Mouse (Mus musculus) CH12.LX (cell line): ENCODE measurements around the gene Gm11146. TPM values are rescaled to one million over a fixed set of nuclear protein-coding genes. Genes with fewer than 3 reads are reported as not detected.

ENCODE experiments used
- DNase-seq: peaks from one replicate; pipeline ENCODE4 v3.0.0-alpha.2; 2013; ENCODE audit errors: extremely low read depth
- H3K27ac ChIP-seq: 2 replicates; pipeline ENCODE4 v1.5.1; 2012; ENCODE audit warnings: low read depth, mild to moderate bottlenecking, control low read depth, moderate library complexity; ENCODE audit not compliant: insufficient read depth
- H3K27me3 ChIP-seq: replicated peaks from 2 replicates; pipeline ENCODE3; 2012; ENCODE audit warnings: inconsistent platforms
- H3K36me3 ChIP-seq, 2 experiments: replicated peaks in 1 of 2; 2 replicates each; pipeline versions ENCODE3 to v1.6.1; 2012; ENCODE audit warnings: inconsistent platforms in 1 of 2, low read length in 1 of 2, mild to moderate bottlenecking in 1 of 2, mixed read lengths in 1 of 2, moderate library complexity in 1 of 2; ENCODE audit not compliant: control insufficient read depth in 1 of 2, insufficient read depth in 1 of 2
- H3K4me1 ChIP-seq, 2 experiments: 2 replicates each; pipeline ENCODE4 v1.6.1; 2012; ENCODE audit warnings: inconsistent platforms in 1 of 2, moderate library complexity in 1 of 2; ENCODE audit not compliant: insufficient read depth in 2 of 2, control insufficient read depth in 1 of 2
- H3K4me2 ChIP-seq: 2 replicates; pipeline ENCODE4 v1.6.1; 2012; ENCODE audit warnings: low read depth, mild to moderate bottlenecking, control low read depth; ENCODE audit not compliant: poor library complexity, insufficient read depth, severe bottlenecking
- H3K4me3 ChIP-seq, 3 experiments: fragments of 150-350 bp in 1 of 3; sonication (generic) in 1 of 3; replicated peaks in 1 of 3; 2 replicates each; pipeline versions ENCODE3 to v1.5.1; 2011 to 2012; ENCODE audit warnings: low read depth in 2 of 3, low read length in 2 of 3, mild to moderate bottlenecking in 2 of 3, moderate library complexity in 2 of 3, control low read depth in 1 of 3, improper control_type of control experiment in 1 of 3, inconsistent platforms in 1 of 3, mixed read lengths in 1 of 3; ENCODE audit not compliant: poor library complexity in 1 of 3
- H3K79me2 ChIP-seq: replicated peaks from 2 replicates; pipeline ENCODE4 v1.6.1; 2012; ENCODE audit warnings: mild to moderate bottlenecking, moderate library complexity; ENCODE audit not compliant: control insufficient read depth, poor library complexity, insufficient read depth, severe bottlenecking; ENCODE audit errors: extremely low read depth
- H3K9ac ChIP-seq: 2 replicates; pipeline ENCODE4 v1.6.1; 2012; ENCODE audit warnings: low read depth, mild to moderate bottlenecking, control low read depth, moderate library complexity; ENCODE audit not compliant: insufficient read depth
- H3K9me3 ChIP-seq: replicated peaks from 2 replicates; pipeline ENCODE3; 2012; ENCODE audit warnings: low read length, inconsistent platforms, mixed read lengths
- BHLHE40 ChIP-seq: IDR thresholded peaks from 2 replicates; pipeline ENCODE4 v1.6.1; 2011; ENCODE audit warnings: mild to moderate bottlenecking, low read depth, low read length, improper control_type of control experiment
- CHD1 ChIP-seq: IDR thresholded peaks from 2 replicates; pipeline ENCODE4 v1.6.1; 2012; ENCODE audit warnings: low read depth, low read length, improper control_type of control experiment, inconsistent platforms
- CHD2 ChIP-seq: IDR thresholded peaks from 2 replicates; pipeline ENCODE4 v1.6.1; 2011; ENCODE audit warnings: low read length, improper control_type of control experiment
- E2F4 ChIP-seq: IDR thresholded peaks from 2 replicates; pipeline ENCODE4 v1.6.1; 2011; ENCODE audit warnings: low read depth, low read length, improper control_type of control experiment; ENCODE audit not compliant: insufficient replicate concordance
- ETS1 ChIP-seq: conservative IDR thresholded peaks from 2 replicates; pipeline ENCODE4 v1.6.1; 2012; ENCODE audit warnings: low read depth, mild to moderate bottlenecking, inconsistent platforms, low read length, improper control_type of control experiment, moderate library complexity
- GABPA ChIP-seq: IDR thresholded peaks from 2 replicates; pipeline ENCODE4 v1.6.1; 2012; ENCODE audit warnings: low read depth, low read length, improper control_type of control experiment, inconsistent platforms; ENCODE audit not compliant: insufficient replicate concordance
- HCFC1 ChIP-seq: IDR thresholded peaks from 2 replicates; pipeline ENCODE4 v1.6.1; 2012; ENCODE audit warnings: low read depth, mild to moderate bottlenecking, inconsistent platforms, low read length, improper control_type of control experiment
- JUN ChIP-seq: IDR thresholded peaks from 2 replicates; pipeline ENCODE4 v1.6.1; 2011; ENCODE audit warnings: low read depth, mild to moderate bottlenecking, low read length, improper control_type of control experiment, moderate library complexity; ENCODE audit not compliant: insufficient read depth
- KAT2A ChIP-seq: IDR thresholded peaks from 2 replicates; pipeline ENCODE4 v1.6.1; 2012; ENCODE audit warnings: low read length, improper control_type of control experiment, inconsistent platforms; ENCODE audit not compliant: insufficient replicate concordance
- MAFK ChIP-seq: IDR thresholded peaks from 2 replicates; pipeline ENCODE4 v1.6.1; 2011; ENCODE audit warnings: low read length, improper control_type of control experiment; ENCODE audit not compliant: insufficient replicate concordance
- MAX ChIP-seq: IDR thresholded peaks from 2 replicates; pipeline ENCODE4 v1.6.1; 2011; ENCODE audit warnings: low read length, improper control_type of control experiment
- MAZ ChIP-seq: IDR thresholded peaks from 2 replicates; pipeline ENCODE4 v1.6.1; 2012; ENCODE audit warnings: low read depth, mild to moderate bottlenecking, inconsistent platforms, low read length, improper control_type of control experiment, moderate library complexity
- MYC ChIP-seq: IDR thresholded peaks from 2 replicates; pipeline ENCODE4 v1.6.1; 2011; ENCODE audit warnings: low read depth, mild to moderate bottlenecking, improper control_type of control experiment, low read length
- NELFE ChIP-seq: IDR thresholded peaks from 2 replicates; pipeline ENCODE4 v1.6.1; 2011; ENCODE audit warnings: low read depth, low read length, improper control_type of control experiment
- PAX5 ChIP-seq: IDR thresholded peaks from 2 replicates; pipeline ENCODE4 v1.6.1; 2012; ENCODE audit warnings: low read length, inconsistent platforms, mixed read lengths
- POLR2AphosphoS2 ChIP-seq: IDR thresholded peaks from 2 replicates; pipeline ENCODE4 v1.6.1; 2011; ENCODE audit warnings: low read depth, low read length, improper control_type of control experiment
- SMC3 ChIP-seq: IDR thresholded peaks from 2 replicates; pipeline ENCODE4 v1.6.1; 2011; ENCODE audit warnings: low read depth, low read length, improper control_type of control experiment
- TBP ChIP-seq: conservative IDR thresholded peaks from 2 replicates; pipeline ENCODE4 v1.6.1; 2011; ENCODE audit warnings: low read depth, low read length, improper control_type of control experiment
- TCF12 ChIP-seq: IDR thresholded peaks from 2 replicates; pipeline ENCODE4 v1.6.1; 2014; ENCODE audit warnings: low read depth, mild to moderate bottlenecking, inconsistent platforms, low read length, improper control_type of control experiment
- UBTF ChIP-seq: IDR thresholded peaks from 2 replicates; pipeline ENCODE4 v1.6.1; 2012; ENCODE audit warnings: low read depth, mild to moderate bottlenecking, inconsistent platforms, low read length, improper control_type of control experiment, moderate library complexity
- ZC3H11A ChIP-seq: IDR thresholded peaks from 2 replicates; pipeline ENCODE4 v1.6.1; 2012; ENCODE audit warnings: low read depth, mild to moderate bottlenecking, inconsistent platforms, low read length, improper control_type of control experiment
- ZNF384 ChIP-seq: IDR thresholded peaks from 2 replicates; pipeline ENCODE4 v1.6.1; 2012; ENCODE audit warnings: low read depth, low read length, improper control_type of control experiment, inconsistent platforms
- dilution Hi-C: fragments of 300-500 bp; cut with MboI; formaldehyde crosslinking; loops from 2 replicates; pipeline ENCODE4 v1.14.3; 2020; ENCODE audit warnings: low sequenced_read_pairs; ENCODE audit not compliant: extremely low pct_unique_long_range_greater_than_20kb, extremely low pct_ligation_motif_present
- in situ Hi-C: fragments of 300-500 bp; cut with MboI; formaldehyde crosslinking; loops from 3 replicates; pipeline ENCODE4 v1.14.3; 2019; ENCODE audit warnings: low sequenced_read_pairs, low pct_ligation_motif_present, low pct_unique_long_range_greater_than_20kb, mixed read lengths
- polyA plus RNA-seq: library from polyadenylated mRNA; unstranded; fragments of >175 nt; gene quantifications from 2 replicates; pipeline ENCODE4 v1.2.1, GENCODE M21; 2012; ENCODE audit warnings: low read depth; ENCODE audit not compliant: insufficient read length
- total RNA-seq, 2 experiments: library from RNA; depleted of rRNA; stranded (reverse); fragments of 300-350 nt in 1 of 2; fragments of >200 nt in 1 of 2; gene quantifications; 2 replicates each; pipeline ENCODE4 v1.2.3; 2012 to 2014

Gene Gm11146
- total and polyA plus RNA-seq, 3 experiments = not detected

GRCm38 (mm10) chr16:77594553-77594952, 7.3 kb downstream of the Gm11146 start:
- H3K9me3 ChIP-seq = peaks cover 39% of the 10 kb centered on the region
- no peaks in the 10 kb centered on the region for H3K27me3 ChIP-seq
- TF ChIP-seq MYC = no peak
- no peak for TF ChIP-seq E2F4
- no peak for TF ChIP-seq JUN
- TF ChIP-seq GABPA = no peak
- TF ChIP-seq NELFE = no peak
- TF ChIP-seq PAX5 = no peak
- no peak for TF ChIP-seq TBP
- TF ChIP-seq CHD1 = no peak
- TF ChIP-seq ZNF384 = no peak
- TF ChIP-seq CHD2 = no peak
- no peak for TF ChIP-seq HCFC1
- TF ChIP-seq MAFK = no peak
- TF ChIP-seq TCF12 = no peak
- TF ChIP-seq SMC3 = no peak
- TF ChIP-seq UBTF = no peak
- TF ChIP-seq MAZ = no peak
- TF ChIP-seq ZC3H11A = no peak
- no peak for TF ChIP-seq KAT2A
- in situ Hi-C loops (no loop called here), dilution Hi-C loops (no loop called here)
- no peaks in the 10 kb centered on the region for H3K36me3 ChIP-seq
- no peaks in the 10 kb centered on the region for H3K79me2 ChIP-seq
- no peak overlapping the region for H3K9ac ChIP-seq
- H3K4me3 ChIP-seq = no peak overlapping the region
- H3K27ac ChIP-seq = no peak overlapping the region
- no peaks in the 10 kb centered on the region for H3K4me1 ChIP-seq
- H3K4me2 ChIP-seq = no peak overlapping the region
- DNase-seq = no peak

GRCm38 (mm10) chr16:77593828-77594421, 8.0 kb downstream of the Gm11146 start:
- DNase-seq = no peak
- in situ Hi-C loops = no loop called here

More at GRCm38 (mm10) chr16:77593828-77594421, 8.0 kb downstream of the Gm11146 start:
- Histone ChIP-seq H3K9ac (no peak overlapping the region), H3K4me3 (no peak overlapping the region)
- no peak for TF ChIP-seq JUN
- no peak for TF ChIP-seq ZNF384
- no peak for TF ChIP-seq ETS1
- TF ChIP-seq MAX = no peak
- no peak for TF ChIP-seq BHLHE40
- no peak for TF ChIP-seq NELFE
- TF ChIP-seq POLR2AphosphoS2 = no peak
- TF ChIP-seq, all 38 proteins: peak for 0
- H3K27ac ChIP-seq = no peak overlapping the region
- peaks cover 35% of the 10 kb centered on the region for H3K9me3 ChIP-seq
- H3K27me3 ChIP-seq = no peaks in the 10 kb centered on the region
- no peaks in the 10 kb centered on the region for H3K79me2 ChIP-seq
- H3K4me2 ChIP-seq = no peak overlapping the region
- H3K4me1 ChIP-seq = no peaks in the 10 kb centered on the region
- no peaks in the 10 kb centered on the region for H3K36me3 ChIP-seq
- dilution Hi-C loops = no loop called here
